Mouse (Mus musculus) myocyte (in vitro differentiated cells): ENCODE measurements around the gene Akr1c14.
"Not testable (repeated sequence)": the region's sequence is repeated elsewhere in the genome, so short reads cannot be mapped to it uniquely, and the experiment has no call there.

Experiments used
- E2F4 ChIP-seq: IDR thresholded peaks from one replicate; pipeline ENCODE4 v1.6.1; 2011; ENCODE audit warnings: mild to moderate bottlenecking, control low read depth, moderate library complexity; ENCODE audit not compliant: insufficient read depth
- MAX ChIP-seq: IDR thresholded peaks from one replicate; pipeline ENCODE4 v1.6.1; 2011; ENCODE audit warnings: low read depth, mild to moderate bottlenecking, control low read depth
- MYOD1 ChIP-seq, 3 experiments: IDR thresholded peaks; one replicate each; pipeline ENCODE4 v1.6.1; 2011; ENCODE audit warnings: control low read depth in 2 of 3, low read depth in 2 of 3, mild to moderate bottlenecking in 2 of 3, moderate library complexity in 1 of 3; ENCODE audit not compliant: insufficient read length in 2 of 3, control insufficient read depth in 1 of 3
- POLR2A ChIP-seq: IDR thresholded peaks from one replicate; pipeline ENCODE4 v1.6.1; 2011; ENCODE audit warnings: low read depth, mild to moderate bottlenecking, control low read depth, moderate library complexity; ENCODE audit not compliant: insufficient read length
- POLR2AphosphoS2 ChIP-seq: IDR thresholded peaks from one replicate; pipeline ENCODE4 v1.6.1; 2011; ENCODE audit warnings: low read depth, control low read depth; ENCODE audit not compliant: insufficient read length
- TCF12 ChIP-seq: IDR thresholded peaks from one replicate; pipeline ENCODE4 v1.6.1; 2011; ENCODE audit warnings: mild to moderate bottlenecking, control low read depth; ENCODE audit not compliant: poor library complexity, insufficient read depth, severe bottlenecking

DNA sequence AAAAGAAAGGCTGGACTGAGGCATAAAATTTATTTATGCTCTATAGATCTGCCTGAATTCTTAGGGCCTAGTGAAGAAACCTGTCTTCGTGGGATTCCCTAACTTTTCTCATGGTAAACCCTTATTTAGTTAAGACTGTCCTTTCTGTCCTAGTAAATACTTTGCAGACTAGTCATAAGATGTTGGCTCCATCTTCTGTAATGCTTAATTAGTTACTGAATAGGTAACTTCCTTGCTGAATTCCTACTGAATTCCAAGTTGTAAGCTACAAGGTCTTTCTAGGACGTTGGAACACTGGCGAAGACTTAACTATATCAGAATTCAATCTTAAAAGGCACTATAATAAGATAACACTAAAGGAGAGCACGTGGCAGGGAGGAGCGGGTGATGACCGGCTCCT, 75.7 kb downstream of the Akr1c14 start:
- TF ChIP-seq POLR2A; MYOD1 (IDR thresholded peaks at IDR 0.05; ENCODE audit: control insufficient read depth in 1 of 3, insufficient read length in 2 of 3, low read depth in 2 of 3); MAX; POLR2AphosphoS2; E2F4; TCF12: not testable (repeated sequence)
